Mouse (Mus musculus) brain, embryonic 14.5 days (tissue): ENCODE data around the gene BC017158. TPM values are rescaled to one million over a fixed set of nuclear protein-coding genes. Genes with fewer than 3 reads are reported as not detected.
"Not testable (repeated sequence)": the region's sequence is repeated elsewhere in the genome, so short reads cannot be mapped to it uniquely, and the experiment has no call there.

Experiments used
- DNase-seq: peaks from one replicate; pipeline ENCODE4 v3.0.0-alpha.2; 2011; ENCODE audit warnings: low read depth
- CTCF ChIP-seq: fragments of 200-500 bp; IDR thresholded peaks from 2 replicates; pipeline ENCODE4 v1.5.1; 2012; ENCODE audit warnings: inconsistent platforms, mild to moderate bottlenecking, moderate library complexity, borderline replicate concordance; ENCODE audit not compliant: insufficient read depth, insufficient read length; ENCODE audit errors: extremely low read depth
- POLR2A ChIP-seq: fragments of 200-500 bp; IDR thresholded peaks from 2 replicates; pipeline ENCODE4 v1.6.1; 2012; ENCODE audit warnings: mild to moderate bottlenecking, inconsistent platforms, borderline replicate concordance; ENCODE audit not compliant: poor library complexity, insufficient read depth, insufficient read length, severe bottlenecking; ENCODE audit errors: extremely low read depth
- polyA plus RNA-seq: library from polyadenylated mRNA; depleted of rRNA; stranded (reverse); fragments of >200 nt; gene quantifications from 2 replicates; pipeline ENCODE4 v1.2.3, GENCODE M21; 2012; rRNA removed

BC017158 gene
- polyA plus RNA-seq: 27.6 and 34.2 TPM in 2 replicates

- DNase-seq: peak; percentile 89
- 0 out of 2 replicates have a peak, but pooled peaks have one; percentile 10 for TF ChIP-seq POLR2A
- TF ChIP-seq CTCF: no peak
These were observed at the start of gene BC017158 for GRCm38 (mm10) chr7:128297617-128298480. Gene BC017158 (minus strand): TSS chr7:128298170.

GRCm38 (mm10) chr7:128346991-128347390 lies 49.0 kb upstream of the BC017158 start:
- no peak for DNase-seq
- TF ChIP-seq CTCF (no peak), POLR2A (no peak)

GRCm38 (mm10) chr7:128346522-128346921 lies 48.6 kb upstream of the BC017158 start:
- TF ChIP-seq POLR2A (no peak), CTCF (no peak)
- DNase-seq: peak; percentile 6

GRCm38 (mm10) chr7:128345691-128346090 lies 47.7 kb upstream of the BC017158 start:
- DNase-seq: no peak

GRCm38 (mm10) chr7:128344928-128345653 lies 47.1 kb upstream of the BC017158 start:
- peak; percentile 69 for DNase-seq
- TF ChIP-seq POLR2A (no peak), CTCF (peak; percentile 94)

More at GRCm38 (mm10) chr7:128345691-128346090, 47.7 kb upstream of the BC017158 start:
- TF ChIP-seq POLR2A (no peak), CTCF (no peak)

GRCm38 (mm10) chr7:128344488-128344887 lies 46.5 kb upstream of the BC017158 start:
- TF ChIP-seq CTCF (no peak), POLR2A (no peak)
- DNase-seq: no peak

GRCm38 (mm10) chr7:128342691-128343090 lies 44.7 kb upstream of the BC017158 start:
- not testable (repeated sequence) for DNase-seq

GRCm38 (mm10) chr7:128340321-128340720 lies 42.4 kb upstream of the BC017158 start:
- DNase-seq: not testable (repeated sequence)

GRCm38 (mm10) chr7:128332896-128333295 lies 34.9 kb upstream of the BC017158 start:
- DNase-seq: no peak
- TF ChIP-seq POLR2A (no peak), CTCF (no peak)

- no peak for TF ChIP-seq POLR2A
- no peak for TF ChIP-seq CTCF
- DNase-seq: peak; percentile 31
These were observed 33.0 kb upstream of the BC017158 start for GRCm38 (mm10) chr7:128330981-128331380.

- TF ChIP-seq CTCF (no peak), POLR2A (no peak)
- DNase-seq: no peak
These were observed 27.0 kb upstream of the BC017158 start for GRCm38 (mm10) chr7:128324977-128325376.

GRCm38 (mm10) chr7:128321260-128321659 lies 23.3 kb upstream of the BC017158 start:
- no peak for TF ChIP-seq POLR2A
- TF ChIP-seq CTCF: no peak
- DNase-seq: no peak

GRCm38 (mm10) chr7:128320219-128320816 lies 22.3 kb upstream of the BC017158 start:
- no peak for TF ChIP-seq POLR2A
- no peak for TF ChIP-seq CTCF

More at GRCm38 (mm10) chr7:128320219-128320816, 22.3 kb upstream of the BC017158 start:
- DNase-seq: no peak
